Mouse (Mus musculus) liver, adult (tissue): Measurements from ENCODE around the gene Prelid3b.
A peak's percentile ranks its signal among the peaks of the same experiment; 100 is the strongest.

Experiments used
- GATA4 ChIP-seq: IDR thresholded peaks from 2 replicates; pipeline ENCODE4 v1.6.1; 2014; ENCODE audit warnings: mild to moderate bottlenecking, low read length; ENCODE audit not compliant: insufficient replicate concordance

Prelid3b gene

DNA sequence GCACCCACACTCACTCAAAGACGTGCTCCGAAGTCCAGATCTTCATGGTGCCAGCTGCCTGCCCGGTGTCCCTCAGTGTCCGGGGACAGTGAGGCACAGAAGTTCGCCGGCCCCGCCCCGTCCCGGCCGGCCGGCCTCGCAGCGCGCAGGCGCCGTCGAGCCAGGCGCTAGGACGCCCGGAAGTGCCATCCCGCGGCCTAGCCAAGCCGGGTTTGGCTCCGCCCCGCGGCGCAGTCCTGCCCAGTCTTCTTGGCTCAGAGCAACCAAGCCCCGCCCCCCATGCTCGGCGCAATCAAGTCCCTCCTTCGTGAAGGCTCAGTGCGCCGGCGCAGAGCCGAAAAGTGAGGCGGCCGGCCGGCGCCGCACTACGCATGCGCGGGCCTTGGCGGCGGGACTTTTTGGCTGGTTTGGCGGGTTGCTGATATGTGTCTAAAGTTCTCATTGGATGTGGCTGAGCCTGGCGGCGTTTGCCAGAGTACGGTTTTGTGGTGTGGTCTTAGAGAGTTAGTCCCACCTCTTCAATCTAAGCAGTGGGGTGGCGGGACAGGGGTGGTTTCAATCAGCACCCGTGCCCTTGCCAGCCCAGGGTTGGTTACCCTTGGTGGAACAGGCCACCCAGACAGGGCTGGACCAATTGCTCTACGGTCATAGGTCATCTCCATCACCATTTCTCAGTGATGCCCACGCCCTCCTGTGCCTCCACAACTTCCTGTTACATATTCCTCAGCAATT, at the start of gene Prelid3b:
Gene Prelid3b (minus strand): TSS at position 264 of the 732 bp plus-strand sequence.
- TF ChIP-seq GATA4: peak; percentile 78; the same call in 1 of the 2 replicates

GRCm38 (mm10) chr2:174522134-174522533, 49.3 kb upstream of the Prelid3b start:
- no peak for TF ChIP-seq GATA4

GRCm38 (mm10) chr2:174517141-174518079, 44.5 kb upstream of the Prelid3b start:
- TF ChIP-seq GATA4: no peak

GRCm38 (mm10) chr2:174514887-174515286, 42.0 kb upstream of the Prelid3b start:
- TF ChIP-seq GATA4: no peak

- TF ChIP-seq GATA4: no peak
These were observed 40.9 kb upstream of the Prelid3b start for GRCm38 (mm10) chr2:174513827-174514226.

DNA sequence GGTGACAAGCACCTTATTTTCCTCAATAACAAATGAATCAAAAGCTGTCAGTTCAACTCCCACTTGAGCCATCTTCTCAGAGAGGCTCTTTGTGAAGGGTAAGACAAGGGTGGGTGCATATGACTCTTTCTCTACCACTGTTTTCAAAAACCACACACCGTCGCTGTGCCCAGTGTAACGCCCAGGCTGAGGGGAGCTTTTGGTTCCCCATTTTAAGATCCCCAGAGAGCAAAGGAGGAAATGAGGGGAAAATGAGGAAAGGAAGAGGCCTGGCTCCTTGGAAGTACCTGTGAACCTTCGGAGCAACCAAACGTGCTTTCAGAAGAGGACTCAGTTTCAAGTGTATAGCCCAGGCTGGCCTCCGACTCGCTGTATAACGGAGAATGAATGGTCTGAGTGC, 36.9 kb upstream of the Prelid3b start:
- TF ChIP-seq GATA4: no peak

GRCm38 (mm10) chr2:174507998-174508397, 35.1 kb upstream of the Prelid3b start:
- no peak for TF ChIP-seq GATA4

DNA sequence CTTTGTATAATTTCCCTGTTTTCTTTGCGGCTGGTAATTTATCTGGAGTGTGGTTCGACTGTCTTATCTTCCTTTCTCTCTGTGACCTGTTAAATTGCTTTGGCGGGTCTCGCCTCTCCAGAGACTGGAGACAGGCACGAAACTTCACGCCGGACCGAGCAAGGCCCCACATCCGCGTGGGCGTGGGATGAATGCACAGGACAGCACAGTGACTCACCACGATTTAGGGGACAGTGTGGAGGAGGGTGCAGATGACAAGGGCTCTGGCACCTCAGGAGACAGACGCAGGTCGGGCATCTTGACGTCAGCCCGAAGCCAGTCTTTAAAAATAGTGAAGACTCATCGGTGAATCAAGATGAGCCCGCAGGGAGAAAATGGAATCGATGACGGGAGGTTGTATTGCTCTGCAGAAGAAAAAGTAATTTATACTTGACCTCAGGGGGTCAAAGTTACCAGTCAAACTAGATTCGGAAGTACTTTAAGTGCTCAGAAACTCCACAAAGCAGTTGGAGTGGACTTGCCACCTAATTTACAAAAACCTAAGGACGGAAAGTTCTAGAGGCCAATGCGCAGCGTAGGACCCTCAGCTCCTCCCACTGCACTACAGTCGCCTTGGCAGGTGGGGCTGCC, 30.1 kb upstream of the Prelid3b start:
- TF ChIP-seq GATA4: no peak

- no peak for TF ChIP-seq GATA4
These were observed 29.4 kb upstream of the Prelid3b start for GRCm38 (mm10) chr2:174502321-174502720.

DNA sequence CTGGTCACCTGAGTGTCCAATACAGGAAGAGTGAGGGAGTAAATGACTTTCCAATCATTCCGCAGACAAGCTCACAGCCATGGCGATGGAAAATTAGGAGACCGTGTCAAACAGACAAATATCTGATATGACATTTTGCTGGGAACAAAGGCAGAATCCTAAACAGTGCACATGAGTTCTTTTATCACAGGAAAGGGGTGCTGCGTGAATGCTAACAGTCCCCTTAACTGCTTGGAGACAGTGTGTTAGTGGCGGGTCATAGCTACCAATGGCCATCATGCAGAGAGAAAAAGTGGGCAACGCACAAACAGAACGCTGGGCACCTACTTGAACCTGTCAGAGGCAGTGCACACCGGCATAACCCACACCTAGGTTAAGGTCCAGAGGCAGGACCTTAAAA, 28.6 kb upstream of the Prelid3b start:
- no peak for TF ChIP-seq GATA4

GRCm38 (mm10) chr2:174500814-174501503, 28.1 kb upstream of the Prelid3b start:
- TF ChIP-seq GATA4: no peak

DNA sequence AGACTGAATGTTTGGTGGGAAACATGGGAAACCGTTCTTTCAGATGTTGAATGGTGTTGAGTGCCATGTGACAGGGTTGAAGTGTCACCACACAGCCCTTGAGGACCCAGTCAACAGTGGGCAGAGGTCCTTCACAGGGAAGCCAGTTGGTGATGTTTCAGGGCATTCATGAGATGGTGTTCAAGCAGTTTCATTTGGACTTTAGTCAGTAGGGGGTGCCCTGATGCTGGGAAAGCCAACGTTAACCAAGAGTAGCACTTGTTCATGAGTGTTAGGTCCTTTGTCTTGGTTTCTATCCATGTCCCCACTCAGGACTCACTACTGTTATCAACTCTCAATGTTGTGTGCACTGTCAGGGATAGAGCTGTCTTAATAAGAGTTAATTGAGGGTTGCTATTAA, 20.0 kb upstream of the Prelid3b start:
- no peak for TF ChIP-seq GATA4

DNA sequence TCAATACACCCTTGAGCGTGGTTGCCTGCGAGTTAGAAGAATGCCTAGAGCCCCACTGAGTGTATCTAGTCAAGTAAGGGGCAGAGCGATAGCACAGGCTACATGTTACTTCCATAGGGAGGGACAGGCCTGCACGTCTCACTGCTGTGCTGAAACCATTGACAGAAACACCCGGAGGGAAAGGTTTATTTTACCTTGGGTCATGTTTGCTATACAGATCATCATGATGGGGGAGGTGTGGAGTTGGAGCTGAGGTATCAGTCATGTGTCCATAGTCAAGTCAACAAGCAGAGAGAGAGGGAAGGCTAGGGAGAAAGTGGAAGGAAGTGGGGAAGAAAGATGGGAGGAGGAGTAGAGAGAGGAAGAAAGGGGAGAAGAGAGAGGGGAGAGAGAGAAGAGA, 14.1 kb upstream of the Prelid3b start:
- TF ChIP-seq GATA4: no peak

GRCm38 (mm10) chr2:174478746-174479145, 5.9 kb upstream of the Prelid3b start:
- TF ChIP-seq GATA4: no peak
